Mouse (Mus musculus): ENCODE results near the gene Banp. TPM values are rescaled to one million over a fixed set of nuclear protein-coding genes. Genes with fewer than 3 reads are reported as not detected.

Gene Banp
- 10 to 100 TPM; 15.6 to 17.4 TPM for total RNA-seq (2021)
- long read RNA-seq, experiment 1, partial matches to known transcripts = 2 of 7 reads
- long read RNA-seq, experiment 1, other reads (novel, unspliced or antisense) = 3 of 7 reads
- long read RNA-seq, experiment 2, full-length matches to known transcripts = 8 of 18 reads
- long read RNA-seq, experiment 2, partial matches to known transcripts = 1 of 18 reads
- long read RNA-seq, experiment 2, other reads (novel, unspliced or antisense) = 9 of 18 reads

GRCm38 (mm10) chr8:121949222-121949800 lies at the start of gene Banp:
Gene Banp (plus strand): TSS chr8:121949750.
- no peak for DNase-seq (ENCODE audit: low spot score in 2 of 2)

GRCm38 (mm10) chr8:121901498-121902236 lies 47.9 kb upstream of the Banp start:
- peak in 1 of 2 experiments; percentile 45 for DNase-seq (ENCODE audit: low spot score in 2 of 2)

- DNase-seq (ENCODE audit: low spot score in 2 of 2) = no peak
Measured at GRCm38 (mm10) chr8:121903977-121904376, 45.6 kb upstream of the Banp start.

GRCm38 (mm10) chr8:121904999-121905398 lies 44.6 kb upstream of the Banp start:
- DNase-seq (ENCODE audit: low spot score in 2 of 2) = no peak

- DNase-seq (ENCODE audit: low spot score in 2 of 2) = no peak
Measured at GRCm38 (mm10) chr8:121905420-121905819, 44.1 kb upstream of the Banp start.

GRCm38 (mm10) chr8:121905864-121906263 lies 43.7 kb upstream of the Banp start:
- DNase-seq (ENCODE audit: low spot score in 2 of 2) = no peak

GRCm38 (mm10) chr8:121906542-121907512 lies 42.7 kb upstream of the Banp start:
- DNase-seq (ENCODE audit: low spot score in 2 of 2) = peak in 1 of 2 experiments; percentile 49

- DNase-seq (ENCODE audit: low spot score in 2 of 2) = peak; percentile 95 to 99
Measured at GRCm38 (mm10) chr8:121907587-121908248, 41.8 kb upstream of the Banp start, which contains the start of gene Slc7a5. Gene Slc7a5 (minus strand): TSS chr8:121907694.

- DNase-seq (ENCODE audit: low spot score in 2 of 2) = no peak
Measured at GRCm38 (mm10) chr8:121908378-121909147, 41.0 kb upstream of the Banp start.

- no peak for DNase-seq (ENCODE audit: low spot score in 2 of 2)
Measured at GRCm38 (mm10) chr8:121909148-121909541, 40.4 kb upstream of the Banp start.

GRCm38 (mm10) chr8:121909663-121910062 lies 39.9 kb upstream of the Banp start:
- DNase-seq (ENCODE audit: low spot score in 2 of 2) = peak; percentile 57 to 74

GRCm38 (mm10) chr8:121911400-121911799 lies 38.1 kb upstream of the Banp start:
- no peak for DNase-seq (ENCODE audit: low spot score in 2 of 2)

GRCm38 (mm10) chr8:121911987-121912386 lies 37.6 kb upstream of the Banp start:
- DNase-seq (ENCODE audit: low spot score in 2 of 2) = no peak

GRCm38 (mm10) chr8:121912831-121913230 lies 36.7 kb upstream of the Banp start:
- no peak for DNase-seq (ENCODE audit: low spot score in 2 of 2)

GRCm38 (mm10) chr8:121913378-121913777 lies 36.2 kb upstream of the Banp start:
- no peak for DNase-seq (ENCODE audit: low spot score in 2 of 2)

GRCm38 (mm10) chr8:121919158-121919557 lies 30.4 kb upstream of the Banp start:
- no peak for DNase-seq (ENCODE audit: low spot score in 2 of 2)

- DNase-seq (ENCODE audit: low spot score in 2 of 2) = no peak
Measured at GRCm38 (mm10) chr8:121919731-121920130, 29.8 kb upstream of the Banp start.

GRCm38 (mm10) chr8:121921582-121921981 lies 28.0 kb upstream of the Banp start:
- DNase-seq (ENCODE audit: low spot score in 2 of 2) = no peak

GRCm38 (mm10) chr8:121922101-121922500 lies 27.4 kb upstream of the Banp start:
- no peak for DNase-seq (ENCODE audit: low spot score in 2 of 2)

- DNase-seq (ENCODE audit: low spot score in 2 of 2) = no peak
Measured at GRCm38 (mm10) chr8:121924681-121925080, 24.9 kb upstream of the Banp start.

Data from gastrocnemius, postnatal 4 days (tissue).